Mouse (Mus musculus) erythroblast, embryonic 14.5 days (primary cell): Measurements from ENCODE around the gene Erbb3.

ENCODE experiments used
- GATA1 ChIP-seq: IDR thresholded peaks from 2 replicates; pipeline ENCODE4 v1.6.1; 2012; ENCODE audit warnings: low read length, inconsistent platforms, mixed read lengths
- TAL1 ChIP-seq: IDR thresholded peaks from 3 replicates; pipeline ENCODE4 v1.6.1; 2012; ENCODE audit warnings: low read length, inconsistent platforms, mixed read lengths

GRCm38 (mm10) chr10:128601499-128601898, 12.0 kb upstream of the Erbb3 start:
- TF ChIP-seq TAL1 (no peak), GATA1 (no peak)
